Mouse (Mus musculus) lung, postnatal 0 days (tissue): ENCODE results near the gene Lbhd2.
A peak's percentile ranks its signal among the peaks of the same experiment; 100 is the strongest.

Experiments
- CTCF ChIP-seq: IDR thresholded peaks from 2 replicates; pipeline ENCODE4 v1.5.1; 2016; ENCODE audit warnings: antibody characterized with exemption, mild to moderate bottlenecking
- EP300 ChIP-seq: IDR thresholded peaks from 2 replicates; pipeline ENCODE4 v1.6.1; 2016; ENCODE audit warnings: antibody characterized with exemption, mild to moderate bottlenecking, control low read depth

- TF ChIP-seq EP300 (no peak), CTCF (peak; percentile 55)
These were observed 6.1 kb downstream of the Lbhd2 start for GRCm38 (mm10) chr12:111412581-111413284.
